Mouse (Mus musculus) midbrain, embryonic 15.5 days (tissue): ENCODE measurements around the gene Krt25. TPM values are rescaled to one million over a fixed set of nuclear protein-coding genes. Genes with fewer than 3 reads are reported as not detected.

ENCODE experiments used
- ATAC-seq: fragments of 200-750 bp; cut with Nextera tagmentation; replicated peaks from 2 replicates; pipeline ENCODE4 v1.8.0; 2017; ENCODE audit warnings: moderate TSS enrichment
- H3K27ac ChIP-seq: fragments of 300-500 bp; sonication (generic); 2 replicates; pipeline ENCODE4 v1.5.1; 2015; ENCODE audit warnings: mild to moderate bottlenecking, inconsistent platforms
- H3K27me3 ChIP-seq: fragments of 300-500 bp; sonication (generic); replicated peaks from 2 replicates; pipeline ENCODE4 v1.6.1; 2015; ENCODE audit warnings: inconsistent platforms
- H3K36me3 ChIP-seq: fragments of 300-500 bp; sonication (generic); replicated peaks from 2 replicates; pipeline ENCODE4 v1.6.1; 2015; ENCODE audit warnings: inconsistent platforms
- H3K4me1 ChIP-seq: fragments of 300-500 bp; sonication (generic); 2 replicates; pipeline ENCODE4 v1.6.1; 2015; ENCODE audit warnings: inconsistent platforms
- H3K4me2 ChIP-seq: fragments of 300-500 bp; sonication (generic); 2 replicates; pipeline ENCODE4 v1.6.1; 2015; ENCODE audit warnings: inconsistent platforms, mild to moderate bottlenecking, moderate library complexity
- H3K4me3 ChIP-seq: fragments of 300-500 bp; sonication (generic); 2 replicates; pipeline ENCODE4 v1.5.1; 2015; ENCODE audit warnings: mild to moderate bottlenecking, inconsistent platforms
- H3K9ac ChIP-seq: fragments of 300-500 bp; sonication (generic); 2 replicates; pipeline ENCODE4 v1.6.1; 2015; ENCODE audit warnings: mild to moderate bottlenecking, inconsistent platforms
- H3K9me3 ChIP-seq: fragments of 300-500 bp; sonication (generic); 2 replicates; pipeline ENCODE4 v1.6.1; 2016; ENCODE audit warnings: inconsistent platforms
- WGBS: fragments of 180-500 bp; shearing (Covaris S2); methylation state at CpG from one replicate; pipeline ENCODE4 v1.1.7; 2015; ENCODE audit warnings: mixed read lengths; 5-methylcytosine and 5-hydroxymethylcytosine counted together
- polyA plus RNA-seq: library from polyadenylated mRNA; unstranded; fragments of >200 nt; fragmentation: Nextera tagmentation; extraction: Ambion mirVana; gene quantifications from 2 replicates; pipeline ENCODE4 v1.2.1, GENCODE M21; 2015

Gene Krt25
- polyA plus RNA-seq, 1 experiment from 2014 or later = 0.22 TPM

GRCm38 (mm10) chr11:99319127-99319526, 3.6 kb downstream of the Krt25 start:
- no peak overlapping the region for H3K4me3 ChIP-seq

GRCm38 (mm10) chr11:99316543-99316942, 6.2 kb downstream of the Krt25 start:
- WGBS = 32% methylated on average over 8 of the region's 8 CpGs
- no peaks in the 10 kb centered on the region for H3K36me3 ChIP-seq
- H3K4me2 ChIP-seq = no peak overlapping the region
- H3K4me1 ChIP-seq = no peaks in the 10 kb centered on the region
- no peak overlapping the region for H3K9ac ChIP-seq
- H3K9me3 ChIP-seq = no peaks in the 10 kb centered on the region
- H3K27ac ChIP-seq = no peak overlapping the region
- H3K4me3 ChIP-seq = no peak overlapping the region
- no peaks in the 10 kb centered on the region for H3K27me3 ChIP-seq
- ATAC-seq = no peak

More at GRCm38 (mm10) chr11:99319127-99319526, 3.6 kb downstream of the Krt25 start:
- Histone ChIP-seq H3K9me3 (no peaks in the 10 kb centered on the region), H3K9ac (no peak overlapping the region), H3K4me1 (no peaks in the 10 kb centered on the region), H3K4me2 (no peak overlapping the region), H3K27me3 (no peaks in the 10 kb centered on the region), H3K36me3 (no peaks in the 10 kb centered on the region), H3K27ac (no peak overlapping the region)
- ATAC-seq = no peak
- 76% methylated on average over 9 of the region's 9 CpGs for WGBS

- Histone ChIP-seq H3K4me2 (no peak overlapping the region), H3K27ac (no peak overlapping the region), H3K36me3 (no peaks in the 10 kb centered on the region), H3K27me3 (no peaks in the 10 kb centered on the region), H3K9ac (no peak overlapping the region), H3K4me1 (no peaks in the 10 kb centered on the region), H3K9me3 (no peaks in the 10 kb centered on the region), H3K4me3 (no peak overlapping the region)
- no peak for ATAC-seq
- 87% methylated on average over 2 of the region's 2 CpGs for WGBS
Measured at GRCm38 (mm10) chr11:99314594-99314993, 8.2 kb downstream of the Krt25 start.

- Histone ChIP-seq H3K27ac (no peak overlapping the region), H3K9me3 (no peaks in the 10 kb centered on the region), H3K9ac (no peak overlapping the region), H3K4me1 (no peaks in the 10 kb centered on the region), H3K36me3 (no peaks in the 10 kb centered on the region), H3K27me3 (no peaks in the 10 kb centered on the region; the same call in 1 of the 2 replicates), H3K4me2 (no peak overlapping the region), H3K4me3 (no peak overlapping the region)
- WGBS = 91% methylated on average over 1 of the region's 1 CpGs
- ATAC-seq = no peak
Measured at GRCm38 (mm10) chr11:99310882-99311281, 11.9 kb downstream of the Krt25 start.

GRCm38 (mm10) chr11:99307579-99307978, 15.2 kb downstream of the Krt25 start:
- Histone ChIP-seq H3K4me1 (no peaks in the 10 kb centered on the region), H3K27me3 (no peaks in the 10 kb centered on the region; the same call in 1 of the 2 replicates), H3K9ac (no peak overlapping the region), H3K4me3 (no peak overlapping the region), H3K4me2 (no peak overlapping the region), H3K36me3 (no peaks in the 10 kb centered on the region), H3K27ac (no peak overlapping the region), H3K9me3 (no peaks in the 10 kb centered on the region)
- ATAC-seq = no peak
- WGBS = 42% methylated on average over 2 of the region's 2 CpGs

- no peaks in the 10 kb centered on the region for H3K9me3 ChIP-seq
- 65% methylated on average over 5 of the region's 5 CpGs for WGBS
- no peak for ATAC-seq
- no peaks in the 10 kb centered on the region for H3K36me3 ChIP-seq
- no peak overlapping the region for H3K4me3 ChIP-seq
- H3K4me2 ChIP-seq = no peak overlapping the region
- H3K4me1 ChIP-seq = no peaks in the 10 kb centered on the region
- H3K27me3 ChIP-seq = no peaks in the 10 kb centered on the region
- no peak overlapping the region for H3K27ac ChIP-seq
- no peak overlapping the region for H3K9ac ChIP-seq
Measured at GRCm38 (mm10) chr11:99295039-99295438, 27.7 kb downstream of the Krt25 start.

GRCm38 (mm10) chr11:99292846-99293245, 29.9 kb downstream of the Krt25 start:
- no peak for ATAC-seq
- H3K4me1 ChIP-seq = no peaks in the 10 kb centered on the region
- no peaks in the 10 kb centered on the region for H3K9me3 ChIP-seq
- 65% methylated on average over 5 of the region's 5 CpGs for WGBS
- H3K36me3 ChIP-seq = no peaks in the 10 kb centered on the region
- H3K9ac ChIP-seq = no peak overlapping the region
- no peak overlapping the region for H3K4me2 ChIP-seq
- no peaks in the 10 kb centered on the region for H3K27me3 ChIP-seq
- no peak overlapping the region for H3K4me3 ChIP-seq
- H3K27ac ChIP-seq = no peak overlapping the region

- ATAC-seq = no peak
- Histone ChIP-seq H3K4me3 (no peak within 1 kb of the TSS), H3K9me3 (no peaks in the 10 kb centered on the region), H3K4me1 (no peaks in the 10 kb centered on the region), H3K9ac (no peak within 1 kb of the TSS), H3K27me3 (no peaks in the 10 kb centered on the region), H3K36me3 (no peaks in the 10 kb centered on the region), H3K4me2 (no peak within 1 kb of the TSS), H3K27ac (no peak within 1 kb of the TSS)
- WGBS = 53% methylated on average over 11 of the region's 11 CpGs
Measured at GRCm38 (mm10) chr11:99284833-99285312, 37.9 kb downstream of the Krt25 start, which contains the start of gene Krt24. Krt24 (minus strand) TSS chr11:99285262.

GRCm38 (mm10) chr11:99284011-99284410, 38.7 kb downstream of the Krt25 start:
- Histone ChIP-seq H3K27me3 (no peaks in the 10 kb centered on the region), H3K4me2 (no peak overlapping the region), H3K36me3 (no peaks in the 10 kb centered on the region), H3K9ac (no peak overlapping the region), H3K27ac (no peak overlapping the region), H3K9me3 (no peaks in the 10 kb centered on the region), H3K4me3 (no peak overlapping the region), H3K4me1 (no peaks in the 10 kb centered on the region)
- no peak for ATAC-seq
- 59% methylated on average over 5 of the region's 5 CpGs for WGBS

- Histone ChIP-seq H3K9me3 (no peaks in the 10 kb centered on the region), H3K4me2 (no peak overlapping the region), H3K4me1 (no peaks in the 10 kb centered on the region), H3K27ac (no peak overlapping the region), H3K27me3 (no peaks in the 10 kb centered on the region), H3K9ac (no peak overlapping the region), H3K36me3 (no peaks in the 10 kb centered on the region), H3K4me3 (no peak overlapping the region)
- 56% methylated on average over 4 of the region's 4 CpGs for WGBS
- ATAC-seq = no peak
Measured at GRCm38 (mm10) chr11:99283334-99283733, 39.4 kb downstream of the Krt25 start.

GRCm38 (mm10) chr11:99281116-99281515, 41.6 kb downstream of the Krt25 start:
- no peaks in the 10 kb centered on the region for H3K4me1 ChIP-seq
- H3K9ac ChIP-seq = no peak overlapping the region
- ATAC-seq = no peak
- H3K4me3 ChIP-seq = no peak overlapping the region
- no peaks in the 10 kb centered on the region for H3K27me3 ChIP-seq
- no peaks in the 10 kb centered on the region for H3K36me3 ChIP-seq
- WGBS = 71% methylated on average over 9 of the region's 9 CpGs
- H3K9me3 ChIP-seq = no peaks in the 10 kb centered on the region
- no peak overlapping the region for H3K4me2 ChIP-seq
- H3K27ac ChIP-seq = no peak overlapping the region

- no peak overlapping the region for H3K4me2 ChIP-seq
- H3K9me3 ChIP-seq = no peaks in the 10 kb centered on the region
- H3K4me1 ChIP-seq = no peaks in the 10 kb centered on the region
- ATAC-seq = no peak
- H3K4me3 ChIP-seq = no peak overlapping the region
- WGBS = 74% methylated on average over 5 of the region's 5 CpGs
- no peak overlapping the region for H3K27ac ChIP-seq
- no peaks in the 10 kb centered on the region for H3K27me3 ChIP-seq
- no peak overlapping the region for H3K9ac ChIP-seq
- no peaks in the 10 kb centered on the region for H3K36me3 ChIP-seq
Measured at GRCm38 (mm10) chr11:99279986-99280385, 42.8 kb downstream of the Krt25 start.

- Histone ChIP-seq H3K27ac (no peak overlapping the region), H3K9me3 (no peaks in the 10 kb centered on the region), H3K4me2 (no peak overlapping the region), H3K4me3 (no peak overlapping the region), H3K9ac (no peak overlapping the region), H3K27me3 (no peaks in the 10 kb centered on the region), H3K36me3 (no peaks in the 10 kb centered on the region), H3K4me1 (no peaks in the 10 kb centered on the region)
- ATAC-seq = no peak
- 64% methylated on average over 7 of the region's 7 CpGs for WGBS
Measured at GRCm38 (mm10) chr11:99276786-99277185, 46.0 kb downstream of the Krt25 start.
